Mouse (Mus musculus): ENCODE data around the gene Alg6.

DNA sequence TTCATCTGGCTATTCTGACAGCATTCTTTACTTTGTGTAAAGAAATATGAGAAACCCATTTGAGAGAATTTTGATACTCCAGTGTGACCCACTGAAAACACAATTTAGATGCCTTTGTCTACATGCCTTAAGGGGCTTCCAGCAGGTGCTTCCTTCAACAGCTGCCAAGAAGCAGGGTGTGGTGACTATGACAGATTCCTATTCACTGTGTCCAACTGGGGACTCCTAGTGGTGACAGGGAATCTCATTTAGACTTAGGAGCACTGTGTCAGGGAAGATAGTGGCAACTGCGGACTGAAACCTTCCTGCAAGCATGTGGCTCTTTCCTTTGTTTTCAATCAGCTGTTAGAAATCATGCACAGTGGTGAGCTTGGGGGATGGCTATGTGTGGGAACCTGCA is 51.3 kb downstream of the Alg6 start:
- no peak for TF ChIP-seq GATA1 (IDR thresholded peaks at IDR 0.05; ENCODE audit: borderline replicate concordance, low read length)
- no peak for TF ChIP-seq FLI1 (IDR thresholded peaks at IDR 0.05; ENCODE audit: low read length)

All from megakaryocyte, embryonic 14.5 days (primary cell).